Mouse (Mus musculus) megakaryocyte, embryonic 14.5 days (primary cell): ENCODE results near the gene Gm20716.

Source experiments
- FLI1 ChIP-seq: IDR thresholded peaks from 2 replicates; pipeline ENCODE4 v1.6.1; 2012; ENCODE audit warnings: low read length, inconsistent platforms, mixed read lengths
- GATA1 ChIP-seq: IDR thresholded peaks from 3 replicates; pipeline ENCODE4 v1.6.1; 2012; ENCODE audit warnings: mixed read lengths, low read length, inconsistent platforms, borderline replicate concordance

DNA sequence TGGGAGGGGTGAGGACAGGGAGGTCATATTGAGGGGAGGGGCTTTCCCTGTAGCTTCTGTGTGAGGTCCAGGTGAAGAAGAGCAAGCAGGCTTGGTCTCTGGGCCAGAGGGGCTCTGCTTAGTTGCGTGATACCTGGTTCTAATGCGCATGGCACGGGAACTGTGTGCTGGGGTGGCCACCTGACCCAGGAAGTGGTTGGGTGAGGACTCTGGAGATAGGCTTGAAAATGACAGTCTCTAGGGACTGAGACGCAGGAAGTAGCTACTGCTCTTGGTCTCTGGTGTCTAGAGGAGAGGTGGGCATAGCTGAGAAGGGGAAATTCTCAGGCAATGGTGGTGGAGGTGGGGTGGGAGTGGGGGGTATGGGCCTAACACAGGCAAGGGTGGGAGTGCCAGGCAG, 27.0 kb upstream of the Gm20716 start:
- TF ChIP-seq GATA1 (no peak), FLI1 (no peak)
